Mouse (Mus musculus) liver, embryonic 13.5 days (tissue): ENCODE data around the gene Pafah1b1. TPM values are rescaled to one million over a fixed set of nuclear protein-coding genes. Genes with fewer than 3 reads are reported as not detected.
A peak's percentile ranks its signal among the peaks of the same experiment; 100 is the strongest.

Experiments used
- ATAC-seq: fragments of 200-750 bp; cut with Nextera tagmentation; 2 replicates; pipeline ENCODE4 v1.8.0; 2017; ENCODE audit warnings: low read depth, mild to moderate bottlenecking, moderate number of reproducible peaks, moderate library complexity
- DNase-seq: peaks from one replicate; pipeline ENCODE4 v3.0.0; 2022
- H3K27ac ChIP-seq: fragments of 300-500 bp; sonication (generic); 2 replicates; pipeline ENCODE4 v1.5.1; 2015; ENCODE audit warnings: moderate library complexity, mild to moderate bottlenecking, inconsistent platforms
- H3K27me3 ChIP-seq: fragments of 300-500 bp; sonication (generic); 2 replicates; pipeline ENCODE4 v1.6.1; 2015; ENCODE audit warnings: mild to moderate bottlenecking, inconsistent platforms
- H3K36me3 ChIP-seq: fragments of 300-500 bp; sonication (generic); 2 replicates; pipeline ENCODE4 v1.6.1; 2015; ENCODE audit warnings: mild to moderate bottlenecking, inconsistent platforms
- H3K4me1 ChIP-seq: fragments of 300-500 bp; sonication (generic); replicated peaks from 2 replicates; pipeline ENCODE4 v1.6.1; 2015; ENCODE audit warnings: inconsistent platforms
- H3K4me2 ChIP-seq: fragments of 300-500 bp; sonication (generic); 2 replicates; pipeline ENCODE4 v1.6.1; 2015; ENCODE audit warnings: inconsistent platforms, mild to moderate bottlenecking, moderate library complexity
- H3K4me3 ChIP-seq: fragments of 300-500 bp; sonication (generic); replicated peaks from 2 replicates; pipeline ENCODE4 v1.5.1; 2015; ENCODE audit warnings: mild to moderate bottlenecking, inconsistent platforms
- H3K9ac ChIP-seq: fragments of 300-500 bp; sonication (generic); 2 replicates; pipeline ENCODE4 v1.6.1; 2015; ENCODE audit warnings: mild to moderate bottlenecking, inconsistent platforms
- H3K9me3 ChIP-seq: fragments of 300-500 bp; sonication (generic); replicated peaks from 2 replicates; pipeline ENCODE4 v1.6.1; 2016; ENCODE audit warnings: inconsistent platforms
- WGBS: fragments of 180-500 bp; shearing (Covaris S2); methylation state at CpG from one replicate; pipeline ENCODE4 v1.1.7; 2015; ENCODE audit not compliant: insufficient replicate concordance; 5-methylcytosine and 5-hydroxymethylcytosine counted together
- polyA plus RNA-seq: library from polyadenylated mRNA; unstranded; fragments of >200 nt; fragmentation: Nextera tagmentation; extraction: Ambion mirVana; gene quantifications from 2 replicates; pipeline ENCODE4 v1.2.1, GENCODE M21; 2015

Pafah1b1 gene
- polyA plus RNA-seq, 1 experiment from 2014 or later = 38.9 TPM

DNA sequence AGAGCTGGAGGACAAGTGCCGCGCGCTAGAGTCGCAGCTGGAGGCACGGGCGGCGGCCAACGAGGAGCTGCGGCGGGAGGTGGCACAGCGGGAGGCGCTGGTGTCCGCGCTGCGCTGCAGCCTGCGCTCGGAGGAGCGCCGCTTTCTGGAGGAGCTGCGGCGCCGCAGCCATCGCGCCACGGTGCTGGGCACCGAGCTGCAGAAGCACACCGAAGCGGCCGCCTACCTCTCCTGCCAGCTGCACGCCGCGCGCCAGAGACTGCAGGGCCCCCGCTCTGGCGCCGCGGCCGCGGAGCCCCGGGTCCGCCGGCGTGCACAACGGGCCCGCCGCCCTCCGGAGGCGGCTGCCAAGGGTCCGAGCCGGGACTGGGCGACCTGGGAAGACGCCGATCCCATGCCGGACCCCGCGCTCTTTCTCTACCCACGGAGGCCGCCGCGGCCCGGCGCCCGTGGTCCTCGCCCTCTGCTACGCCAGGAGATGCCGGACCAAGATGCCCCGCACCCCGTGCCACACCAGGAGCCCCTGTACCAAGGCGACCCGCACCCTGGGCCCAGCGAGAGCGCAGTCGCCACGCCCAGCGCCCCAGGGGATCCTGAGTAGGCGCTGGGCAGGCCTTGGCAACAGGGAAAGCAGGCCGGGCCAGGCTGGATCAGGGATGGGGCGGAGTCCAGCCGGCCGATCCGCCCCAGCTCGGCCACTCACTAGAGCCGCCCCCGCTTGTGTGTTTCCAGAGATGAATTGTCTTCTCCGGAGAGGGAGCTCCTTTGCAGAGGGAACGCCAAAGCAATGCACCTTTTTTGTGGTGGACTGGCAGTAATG lies 86.3 kb downstream of the Pafah1b1 start:
- 1% methylated on average over 83 of the region's 86 CpGs for WGBS
- peak; percentile 70 for ATAC-seq
- H3K27me3 ChIP-seq = peaks cover 72% of the 10 kb centered on the region
- peak overlapping the region; percentile 65 for H3K4me3 ChIP-seq
- DNase-seq = no peak
- peak overlapping the region; percentile 21; the same call in 1 of the 2 replicates for H3K27ac ChIP-seq
- peaks cover 43% of the 10 kb centered on the region for H3K36me3 ChIP-seq
- peaks cover 22% of the 10 kb centered on the region for H3K4me1 ChIP-seq
- no peaks in the 10 kb centered on the region for H3K9me3 ChIP-seq
- H3K9ac ChIP-seq = peak overlapping the region; percentile 65
- peak overlapping the region; percentile 80 for H3K4me2 ChIP-seq

DNA sequence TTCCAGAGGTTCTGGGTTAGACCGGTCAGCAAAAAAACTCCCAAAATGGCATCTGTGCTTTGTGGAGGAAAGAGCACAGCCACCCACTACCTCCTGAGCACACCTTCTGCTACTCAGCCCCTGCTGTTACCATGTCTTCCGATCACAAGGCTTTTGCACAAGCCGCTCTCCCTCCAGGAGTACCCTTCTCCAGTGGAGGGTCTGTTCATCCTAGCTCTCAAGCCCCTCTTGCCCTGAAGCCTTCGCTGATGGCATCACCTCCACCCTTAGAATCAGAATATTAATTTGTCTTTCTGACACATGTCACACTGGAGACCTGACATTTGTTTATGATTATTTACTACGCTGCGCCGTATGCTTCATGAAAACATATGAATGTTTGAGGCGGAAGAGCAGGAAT lies 87.0 kb downstream of the Pafah1b1 start:
- Histone ChIP-seq H3K36me3 (peaks cover 50% of the 10 kb centered on the region), H3K4me1 (peaks cover 25% of the 10 kb centered on the region), H3K4me2 (peak overlapping the region; percentile 80), H3K4me3 (peak overlapping the region; percentile 65), H3K27me3 (peaks cover 72% of the 10 kb centered on the region), H3K9me3 (no peaks in the 10 kb centered on the region), H3K27ac (no peak overlapping the region), H3K9ac (peak overlapping the region; percentile 65; the same call in 1 of the 2 replicates)
- ATAC-seq = no peak
- 32% methylated on average over 8 of the region's 8 CpGs for WGBS
- no peak for DNase-seq

DNA sequence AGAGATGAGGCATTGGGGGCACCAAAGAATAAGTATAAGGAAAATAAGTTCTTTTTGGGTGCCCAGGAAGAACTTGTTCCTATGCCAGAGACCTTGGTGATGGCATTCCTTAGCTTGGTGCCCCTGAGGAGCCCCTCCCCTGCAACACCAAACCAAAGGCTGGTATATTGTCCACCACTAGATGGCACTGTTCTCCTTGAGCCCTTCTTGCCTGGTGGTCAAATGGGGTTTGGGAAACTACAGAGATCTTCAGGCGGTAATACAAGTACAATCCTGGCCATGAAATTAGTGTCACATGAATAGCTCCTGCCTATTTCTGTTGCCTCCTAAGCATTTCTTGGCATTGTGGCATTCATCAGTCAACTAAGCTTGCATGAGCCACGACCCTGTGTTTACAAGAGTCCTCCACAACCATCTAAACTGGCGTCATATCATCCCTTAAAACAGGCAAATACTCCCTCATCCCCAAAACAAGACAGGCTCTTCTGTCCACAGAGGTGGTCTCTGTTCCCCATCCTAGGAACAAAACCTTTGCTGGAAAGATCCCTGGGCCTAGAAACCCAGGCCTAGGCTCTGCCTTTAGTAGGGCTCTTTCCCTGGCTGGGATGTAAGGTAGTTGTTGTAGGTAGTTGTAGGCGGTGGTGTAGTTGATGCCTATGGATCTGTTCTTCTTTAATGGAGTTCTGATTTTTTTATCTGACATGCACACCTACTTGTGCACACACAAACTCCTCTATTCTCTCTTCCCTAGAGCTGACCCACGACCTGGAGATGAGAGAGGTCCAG lies 89.8 kb downstream of the Pafah1b1 start:
- ATAC-seq = no peak
- Histone ChIP-seq H3K4me3 (no peak overlapping the region), H3K4me1 (peaks cover 25% of the 10 kb centered on the region), H3K27me3 (peaks cover 48% of the 10 kb centered on the region), H3K36me3 (peaks cover 73% of the 10 kb centered on the region), H3K27ac (no peak overlapping the region), H3K9me3 (no peaks in the 10 kb centered on the region), H3K4me2 (no peak overlapping the region), H3K9ac (no peak overlapping the region)
- peak; percentile 51 for DNase-seq
- 65% methylated on average over 5 of the region's 5 CpGs for WGBS

DNA sequence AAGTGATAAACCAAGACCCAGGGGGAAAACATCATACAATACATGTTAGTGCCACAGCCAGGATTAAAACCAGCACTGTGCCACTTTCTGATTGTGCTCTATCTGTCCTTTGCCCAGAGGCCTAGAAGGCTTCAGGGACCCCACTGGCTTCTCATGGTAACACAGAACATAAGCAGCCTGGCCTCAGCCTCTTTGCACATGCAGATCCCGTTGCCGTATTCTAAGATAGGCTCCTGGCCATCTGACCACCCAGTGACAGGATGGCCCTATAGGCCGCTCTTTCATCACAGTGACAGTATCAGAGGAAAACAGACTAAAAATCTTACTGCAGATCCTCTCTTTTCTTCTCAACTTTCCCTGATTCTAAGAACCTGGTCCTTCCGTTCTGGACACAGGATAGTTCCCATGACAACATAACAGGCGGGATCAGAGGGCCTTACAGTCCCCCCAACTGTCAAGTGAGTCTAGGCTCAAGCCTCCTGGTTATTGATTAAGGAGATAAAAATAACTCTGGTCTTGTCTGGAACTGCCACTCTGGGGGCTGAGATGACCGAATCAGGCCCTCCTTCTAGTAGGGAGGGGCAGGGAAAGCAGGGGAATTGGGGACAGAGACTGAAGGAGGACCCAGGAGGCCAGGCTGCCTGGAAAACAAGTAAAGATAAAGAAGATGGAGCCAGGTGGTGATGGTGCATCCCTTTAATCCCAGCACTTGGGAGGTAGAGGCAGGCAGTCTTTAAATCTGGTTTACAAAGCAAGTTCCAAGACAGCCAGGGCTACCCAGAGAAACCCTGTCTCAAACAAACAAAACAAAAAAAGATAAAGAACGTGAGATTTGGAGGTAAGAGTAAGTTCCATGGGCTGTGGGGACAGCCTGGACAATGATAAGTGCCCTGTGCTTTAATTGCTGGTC lies 92.3 kb downstream of the Pafah1b1 start:
- Histone ChIP-seq H3K4me1 (peaks cover 6% of the 10 kb centered on the region; the same call in 1 of the 2 replicates), H3K4me3 (no peak overlapping the region), H3K9me3 (no peaks in the 10 kb centered on the region), H3K4me2 (no peak overlapping the region), H3K9ac (no peak overlapping the region), H3K27me3 (peaks cover 22% of the 10 kb centered on the region), H3K27ac (no peak overlapping the region), H3K36me3 (peaks cover 75% of the 10 kb centered on the region)
- whole genome bisulfite sequencing = 60% methylated on average over 7 of the region's 7 CpGs
- no peak for ATAC-seq
- no peak for DNase-seq

DNA sequence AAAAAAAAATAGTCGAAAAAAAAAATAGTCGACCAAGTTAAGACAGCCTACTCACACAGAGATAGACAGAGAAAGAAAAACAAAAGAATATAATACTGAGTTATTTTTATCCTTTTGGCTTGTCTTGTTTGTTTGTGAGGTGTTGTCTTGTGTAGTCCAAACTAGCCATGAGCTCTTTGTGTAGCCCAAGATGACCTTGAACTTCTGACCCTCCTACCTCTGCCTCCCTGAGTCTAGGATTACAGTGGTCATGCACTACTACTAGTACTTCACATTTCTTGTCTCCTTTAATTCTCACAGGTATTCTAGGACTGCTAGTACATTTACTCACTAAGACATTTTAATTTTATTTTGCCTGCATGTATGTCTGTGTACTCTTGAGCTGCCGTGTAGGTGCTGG lies 97.0 kb downstream of the Pafah1b1 start:
- H3K9ac ChIP-seq = no peak overlapping the region
- H3K4me2 ChIP-seq = no peak overlapping the region
- no peaks in the 10 kb centered on the region for H3K27me3 ChIP-seq
- DNase-seq = no peak
- 66% methylated on average over 3 of the region's 3 CpGs for WGBS
- peaks cover 30% of the 10 kb centered on the region for H3K4me1 ChIP-seq
- peaks cover 75% of the 10 kb centered on the region for H3K36me3 ChIP-seq
- H3K9me3 ChIP-seq = no peaks in the 10 kb centered on the region
- no peak overlapping the region for H3K27ac ChIP-seq
- no peak overlapping the region for H3K4me3 ChIP-seq
- no peak for ATAC-seq

DNA sequence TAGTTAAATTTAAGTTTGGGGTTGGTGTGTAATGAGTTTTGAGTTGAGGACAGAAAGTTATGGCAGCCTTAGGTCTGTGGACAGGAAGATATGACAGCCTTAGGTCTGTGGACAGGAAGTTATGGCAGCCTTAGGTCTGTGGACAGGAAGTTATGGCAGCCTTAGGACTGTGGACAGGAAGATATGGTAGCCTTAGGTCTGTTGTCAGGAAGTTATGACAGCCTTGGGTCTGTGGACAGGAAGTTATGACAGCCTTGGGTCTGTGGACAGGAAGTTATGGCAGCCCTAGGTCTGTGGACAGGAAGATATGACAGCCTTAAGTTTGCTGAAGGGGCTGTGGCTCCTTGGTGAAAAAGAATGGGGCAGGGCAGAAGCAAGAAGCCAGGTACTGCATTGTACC lies 99.1 kb downstream of the Pafah1b1 start:
- Histone ChIP-seq H3K9me3 (no peaks in the 10 kb centered on the region), H3K4me1 (peaks cover 52% of the 10 kb centered on the region), H3K9ac (no peak overlapping the region), H3K36me3 (peaks cover 56% of the 10 kb centered on the region), H3K27ac (peak overlapping the region; percentile 95; the same call in 1 of the 2 replicates), H3K4me2 (no peak overlapping the region), H3K27me3 (peaks cover 7% of the 10 kb centered on the region), H3K4me3 (no peak overlapping the region)
- ATAC-seq (no peak), DNase-seq (no peak)

Other genes starting within 250 kb of the Pafah1b1 start
- 0.77 and 0.82 TPM in 2 replicates for gene Rap1gap2, start 113.8 kb downstream of the Pafah1b1 start, polyA plus RNA-seq
- gene Ccdc92b, start 105.1 kb downstream of the Pafah1b1 start, polyA plus RNA-seq = 7.6 and 8.3 TPM in 2 replicates
- 24.6 and 32.2 TPM in 2 replicates for gene Cluh, start 75.2 kb downstream of the Pafah1b1 start, polyA plus RNA-seq
- gene Mettl16, start 46.2 kb upstream of the Pafah1b1 start, polyA plus RNA-seq = 34.8 and 40.3 TPM in 2 replicates
- 1.3 and 1.5 TPM in 2 replicates for gene Mnt, start 106.2 kb upstream of the Pafah1b1 start, polyA plus RNA-seq
- gene Sgsm2, start 172.4 kb upstream of the Pafah1b1 start, polyA plus RNA-seq = 1.2 and 1.5 TPM in 2 replicates
- 32.6 and 39.1 TPM in 2 replicates for gene Tsr1, start 173.4 kb upstream of the Pafah1b1 start, polyA plus RNA-seq
- 4.4 and 5.5 TPM in 2 replicates for gene Smg6, start 201.2 kb upstream of the Pafah1b1 start, polyA plus RNA-seq
- gene Srr, start 201.3 kb upstream of the Pafah1b1 start, polyA plus RNA-seq = 3.9 and 5.1 TPM in 2 replicates